Mouse (Mus musculus) brain, embryonic 14.5 days (tissue): ENCODE results near the gene Gpr137.

Source experiments
- CTCF ChIP-seq: fragments of 200-500 bp; IDR thresholded peaks from 2 replicates; pipeline ENCODE4 v1.5.1; 2012; ENCODE audit warnings: inconsistent platforms, mild to moderate bottlenecking, moderate library complexity, borderline replicate concordance; ENCODE audit not compliant: insufficient read depth, insufficient read length; ENCODE audit errors: extremely low read depth
- POLR2A ChIP-seq: fragments of 200-500 bp; IDR thresholded peaks from 2 replicates; pipeline ENCODE4 v1.6.1; 2012; ENCODE audit warnings: mild to moderate bottlenecking, inconsistent platforms, borderline replicate concordance; ENCODE audit not compliant: poor library complexity, insufficient read depth, insufficient read length, severe bottlenecking; ENCODE audit errors: extremely low read depth

DNA sequence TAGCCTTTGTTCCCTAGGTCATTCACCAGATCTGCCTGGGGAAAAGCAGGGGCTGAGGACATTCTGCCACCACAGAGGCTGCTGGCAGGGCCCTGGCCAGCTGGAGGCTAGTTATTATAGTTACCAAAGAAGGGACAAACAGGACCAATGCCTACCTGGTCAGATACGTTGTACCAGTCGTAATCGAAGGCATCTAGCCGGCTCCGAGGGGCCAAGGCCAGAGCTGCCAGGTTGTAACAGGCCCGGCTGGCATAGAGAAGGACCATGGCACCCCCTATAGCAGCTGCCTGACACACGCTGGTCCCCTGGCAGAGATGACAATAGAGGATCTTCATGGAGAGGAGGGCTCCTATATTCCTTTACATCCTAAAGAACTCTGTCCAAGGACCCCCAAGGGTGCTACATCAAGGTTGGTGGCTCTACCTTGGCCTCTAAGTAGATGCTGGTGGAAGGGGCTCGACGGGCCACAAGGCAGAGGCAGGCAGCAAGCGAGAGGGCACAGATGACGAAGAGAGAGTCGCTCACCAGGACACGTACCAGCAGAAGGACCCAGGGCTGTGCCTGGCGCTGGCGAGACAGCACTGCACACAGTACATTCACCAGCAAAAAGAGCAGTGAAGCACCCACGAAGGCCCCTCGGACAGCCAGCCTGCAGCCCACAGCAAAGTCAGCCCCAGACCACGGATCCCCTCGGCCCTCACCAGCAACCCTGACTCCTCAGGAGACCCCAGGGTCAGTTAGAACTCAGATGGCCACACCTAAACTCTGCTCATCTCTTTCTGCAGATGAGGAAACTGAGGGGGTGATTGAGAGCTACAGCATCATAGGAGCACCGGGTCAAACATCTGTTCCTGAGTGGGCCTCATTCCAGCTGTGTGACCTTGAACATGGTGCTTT, 2.9 kb downstream of the Gpr137 start:
- no peak for TF ChIP-seq POLR2A
- TF ChIP-seq CTCF, result no peak
